Mouse (Mus musculus) intestine, embryonic 16.5 days (tissue): ENCODE data around the gene Tmem132b. TPM values are rescaled to one million over a fixed set of nuclear protein-coding genes. Genes with fewer than 3 reads are reported as not detected.

Experiments used
- polyA plus RNA-seq: library from polyadenylated mRNA; unstranded; fragments of >200 nt; fragmentation: Nextera tagmentation; extraction: Ambion mirVana; gene quantifications from 2 replicates; pipeline ENCODE4 v1.2.1, GENCODE M21; 2015

The Tmem132b gene
- polyA plus RNA-seq, 1 experiment from 2014 or later: 0.11 TPM

Other genes with a start within 250 kb of the Tmem132b start
- gene Scarb1, start 190.7 kb upstream of the Tmem132b start, polyA plus RNA-seq: 59.9 and 73.1 TPM in 2 replicates
- gene Gm10382, start 142.5 kb upstream of the Tmem132b start, polyA plus RNA-seq: 0.18 and 0.24 TPM in 2 replicates
- 897 and 920 TPM in 2 replicates for gene Ubc, start 141.6 kb upstream of the Tmem132b start, polyA plus RNA-seq
- 8.3 and 10.2 TPM in 2 replicates for gene Dhx37, start 97.7 kb upstream of the Tmem132b start, polyA plus RNA-seq
- 58.2 and 58.3 TPM in 2 replicates for gene Bri3bp, start 90.2 kb upstream of the Tmem132b start, polyA plus RNA-seq
- 81.3 and 83.5 TPM in 2 replicates for gene Aacs, start 56.0 kb upstream of the Tmem132b start, polyA plus RNA-seq